Mouse (Mus musculus) heart, postnatal 0 days (tissue): ENCODE measurements around the gene Olfr1375. TPM values are rescaled to one million over a fixed set of nuclear protein-coding genes. Genes with fewer than 3 reads are reported as not detected.

Source experiments
- ATAC-seq: fragments of 200-750 bp; cut with Nextera tagmentation; 2 replicates; pipeline ENCODE4 v1.8.0; 2017; ENCODE audit warnings: low read depth, moderate number of reproducible peaks, moderate library complexity; ENCODE audit not compliant: insufficient read depth
- DNase-seq: peaks from one replicate; pipeline ENCODE4 v3.0.0-alpha.2; 2016; ENCODE audit warnings: low spot score
- H3K27ac ChIP-seq: fragments of 300-500 bp; sonication (generic); 2 replicates; pipeline ENCODE4 v1.5.1; 2014; ENCODE audit warnings: low read depth, mild to moderate bottlenecking
- H3K27me3 ChIP-seq: fragments of 300-500 bp; sonication (generic); 2 replicates; pipeline ENCODE4 v1.6.1; 2014; ENCODE audit warnings: low read length, mixed read lengths; ENCODE audit not compliant: control insufficient read depth, insufficient read depth
- H3K36me3 ChIP-seq: fragments of 300-500 bp; sonication (generic); replicated peaks from 2 replicates; pipeline ENCODE4 v1.6.1; 2014; ENCODE audit warnings: low read length, mixed read lengths; ENCODE audit not compliant: control insufficient read depth, insufficient read depth
- H3K4me1 ChIP-seq: fragments of 300-500 bp; sonication (generic); 2 replicates; pipeline ENCODE4 v1.6.1; 2014; ENCODE audit warnings: antibody characterized with exemption; ENCODE audit not compliant: control insufficient read depth, insufficient read depth
- H3K4me2 ChIP-seq: fragments of 300-500 bp; sonication (generic); 2 replicates; pipeline ENCODE4 v1.6.1; 2014; ENCODE audit warnings: low read depth, mild to moderate bottlenecking, low read length, moderate library complexity
- H3K4me3 ChIP-seq: fragments of 300-500 bp; sonication (generic); 2 replicates; pipeline ENCODE4 v1.5.1; 2014; ENCODE audit warnings: low read depth, low read length
- H3K9ac ChIP-seq: fragments of 300-500 bp; sonication (generic); replicated peaks from 2 replicates; pipeline ENCODE4 v1.6.1; 2014; ENCODE audit warnings: low read depth, low read length, mixed read lengths
- H3K9me3 ChIP-seq: fragments of 300-500 bp; sonication (generic); replicated peaks from 2 replicates; pipeline ENCODE4 v1.6.1; 2016; ENCODE audit warnings: low read length; ENCODE audit not compliant: control insufficient read depth
- CTCF ChIP-seq: IDR thresholded peaks from 2 replicates; pipeline ENCODE4 v1.5.1; 2016; ENCODE audit warnings: antibody characterized with exemption, control low read depth, low read depth
- EP300 ChIP-seq: IDR thresholded peaks from 2 replicates; pipeline ENCODE4 v1.6.1; 2016; ENCODE audit warnings: antibody characterized with exemption, low read depth
- WGBS: fragments of 180-500 bp; shearing (Covaris S2); extraction: QIAGEN DNeasy Blood & Tissue Kit; methylation state at CpG from one replicate; pipeline ENCODE4 v1.1.7; 2014; 5-methylcytosine and 5-hydroxymethylcytosine counted together
- polyA plus RNA-seq: library from polyadenylated mRNA; unstranded; fragments of >200 nt; fragmentation: Nextera tagmentation; extraction: Ambion mirVana; gene quantifications from 2 replicates; pipeline ENCODE4 v1.2.1, GENCODE M21; 2015
- total RNA-seq: library from RNA; depleted of rRNA; stranded (reverse); fragments of >200 nt; gene quantifications from 2 replicates; pipeline ENCODE4 v1.2.3, GENCODE M21; 2014; ENCODE audit warnings: low replicate concordance

The Olfr1375 gene
- total and polyA plus RNA-seq, 2 experiments from 2014 or later = not detected

DNA sequence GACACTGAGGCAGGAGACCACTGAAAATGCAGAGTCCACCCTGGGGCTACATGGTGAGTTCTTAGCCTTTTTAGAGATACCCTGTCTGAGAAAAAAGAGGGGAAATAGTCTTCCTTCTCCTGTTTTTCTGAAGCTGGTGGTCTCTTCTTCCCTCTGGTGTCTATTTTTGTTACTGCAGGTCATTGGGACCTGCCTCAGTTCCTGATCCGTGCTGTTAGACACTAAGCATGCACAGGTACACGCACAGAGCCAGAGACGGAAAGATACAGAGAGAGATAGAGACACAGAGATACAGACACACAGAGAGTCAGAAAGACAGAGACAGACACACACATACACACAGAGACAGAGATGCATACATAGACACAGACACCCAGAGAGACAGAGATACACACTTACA is 5.3 kb downstream of the Olfr1375 start:
- H3K4me2 ChIP-seq = no peak overlapping the region

GRCm38 (mm10) chr11:51059151-51059571 is 11.3 kb downstream of the Olfr1375 start, which contains the start of gene Zfp354a:
Gene Zfp354a, plus strand, starts transcription at chr11:51059257.
- TF ChIP-seq CTCF = peak; percentile 12; the same call in 1 of the 2 replicates
- no peak for TF ChIP-seq EP300
- Histone ChIP-seq H3K27me3 (no peaks in the 10 kb centered on the region), H3K9me3 (no peaks in the 10 kb centered on the region), H3K9ac (peak within 1 kb of the TSS; percentile 56), H3K4me2 (peak within 1 kb of the TSS; percentile 94), H3K4me1 (0 out of 2 replicates have a peak, but pooled peaks cover 3% of the 10 kb centered on the region), H3K36me3 (peaks cover 4% of the 10 kb centered on the region; the same call in 1 of the 2 replicates), H3K27ac (no peak within 1 kb of the TSS), H3K4me3 (peak within 1 kb of the TSS; percentile 93)
- peak; percentile 91 for ATAC-seq
- DNase-seq = peak; percentile 81
- under 1% methylated on average over 32 of the region's 32 CpGs for WGBS

More for the DNA sequence above, 5.3 kb downstream of the Olfr1375 start:
- H3K9ac ChIP-seq = no peak overlapping the region
- no peaks in the 10 kb centered on the region for H3K9me3 ChIP-seq
- no peak overlapping the region for H3K4me3 ChIP-seq
- 39% methylated on average over 3 of the region's 3 CpGs for WGBS
- no peak for DNase-seq
- H3K27ac ChIP-seq = no peak overlapping the region
- no peak for ATAC-seq
- TF ChIP-seq CTCF = peak; percentile 57
- TF ChIP-seq EP300 = no peak
- no peaks in the 10 kb centered on the region for H3K27me3 ChIP-seq
- H3K4me1 ChIP-seq = no peaks in the 10 kb centered on the region
- no peaks in the 10 kb centered on the region for H3K36me3 ChIP-seq

- Histone ChIP-seq H3K4me1 (0 out of 2 replicates have a peak, but pooled peaks cover 3% of the 10 kb centered on the region), H3K4me3 (peak overlapping the region; percentile 93), H3K27me3 (no peaks in the 10 kb centered on the region), H3K36me3 (peaks cover 5% of the 10 kb centered on the region; the same call in 1 of the 2 replicates), H3K9ac (peak overlapping the region; percentile 56), H3K9me3 (no peaks in the 10 kb centered on the region), H3K4me2 (peak overlapping the region; percentile 94), H3K27ac (no peak overlapping the region)
- TF ChIP-seq CTCF = no peak
- TF ChIP-seq EP300 = no peak
- DNase-seq (no peak), ATAC-seq (peak; percentile 33; the same call in 1 of the 2 replicates)
- WGBS = 18% methylated on average over 14 of the region's 14 CpGs
Measured at GRCm38 (mm10) chr11:51059640-51060039, 11.7 kb downstream of the Olfr1375 start.

DNA sequence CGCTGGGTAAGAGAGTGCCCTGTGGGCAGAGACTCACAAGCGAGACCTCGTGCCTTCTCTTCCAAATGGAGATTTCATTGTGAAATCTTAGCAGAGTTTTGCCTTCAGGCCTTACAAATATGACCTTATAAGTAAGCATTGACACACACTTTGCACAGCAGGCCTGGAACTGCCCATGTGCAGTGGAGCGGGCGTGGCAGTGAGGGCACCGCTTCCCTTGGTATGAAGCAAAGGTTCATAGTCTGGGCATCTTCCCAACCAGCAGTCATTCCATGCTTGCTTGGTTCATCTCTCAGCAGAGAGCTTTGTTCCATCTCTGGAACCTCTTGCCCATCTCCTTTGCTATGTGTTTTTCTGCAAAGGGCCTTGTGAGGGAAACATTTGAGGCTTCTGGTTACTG is 13.1 kb downstream of the Olfr1375 start:
- peaks cover 11% of the 10 kb centered on the region; the same call in 1 of the 2 replicates for H3K36me3 ChIP-seq
- no peak for ATAC-seq
- 0 out of 2 replicates have a peak, but pooled peaks cover 3% of the 10 kb centered on the region for H3K4me1 ChIP-seq
- no peaks in the 10 kb centered on the region for H3K9me3 ChIP-seq
- H3K4me3 ChIP-seq = no peak overlapping the region
- 98% methylated on average over 6 of the region's 6 CpGs for WGBS
- DNase-seq = no peak
- no peak overlapping the region for H3K9ac ChIP-seq
- H3K4me2 ChIP-seq = no peak overlapping the region
- TF ChIP-seq CTCF = no peak
- no peak for TF ChIP-seq EP300
- no peaks in the 10 kb centered on the region for H3K27me3 ChIP-seq
- H3K27ac ChIP-seq = no peak overlapping the region

DNA sequence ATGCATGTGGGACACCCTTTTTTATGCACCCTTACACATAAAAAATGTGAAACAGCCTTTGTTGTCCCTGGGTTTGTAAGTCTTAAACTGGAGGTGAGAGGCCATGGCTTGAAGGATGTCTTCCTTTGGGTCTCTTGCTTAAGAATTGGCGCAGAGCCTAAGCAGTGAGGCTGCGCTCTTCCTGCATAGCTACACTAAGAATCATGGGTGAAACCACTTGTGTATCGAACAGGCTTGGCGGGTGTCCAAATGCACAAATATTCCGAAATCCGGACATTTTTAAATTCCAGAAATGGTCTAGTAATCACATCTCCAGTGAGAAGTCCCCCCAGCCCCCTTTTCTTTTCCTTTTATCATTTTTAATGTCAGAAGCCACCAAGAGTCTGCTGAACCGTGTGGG is 15.4 kb downstream of the Olfr1375 start:
- Histone ChIP-seq H3K9me3 (no peaks in the 10 kb centered on the region), H3K27me3 (no peaks in the 10 kb centered on the region), H3K9ac (no peak overlapping the region), H3K36me3 (peaks cover 33% of the 10 kb centered on the region), H3K27ac (no peak overlapping the region), H3K4me2 (no peak overlapping the region), H3K4me1 (0 out of 2 replicates have a peak, but pooled peaks cover 3% of the 10 kb centered on the region), H3K4me3 (no peak overlapping the region)
- TF ChIP-seq CTCF (no peak), EP300 (no peak)
- DNase-seq (no peak), ATAC-seq (no peak)
- WGBS = 77% methylated on average over 7 of the region's 7 CpGs

GRCm38 (mm10) chr11:51063841-51064240 is 15.9 kb downstream of the Olfr1375 start:
- Histone ChIP-seq H3K4me1 (0 out of 2 replicates have a peak, but pooled peaks cover 3% of the 10 kb centered on the region), H3K36me3 (peaks cover 38% of the 10 kb centered on the region), H3K4me2 (no peak overlapping the region), H3K27ac (no peak overlapping the region), H3K9me3 (no peaks in the 10 kb centered on the region), H3K9ac (no peak overlapping the region), H3K27me3 (no peaks in the 10 kb centered on the region), H3K4me3 (no peak overlapping the region)
- 92% methylated on average over 8 of the region's 8 CpGs for WGBS
- DNase-seq (no peak), ATAC-seq (no peak)
- TF ChIP-seq CTCF (no peak), EP300 (no peak)
